Mouse (Mus musculus) thymus, postnatal 10 days (tissue): Measurements from ENCODE around the gene Tmem117.

Source experiments
- DNase-seq, 2 experiments: peaks; one replicate each; pipeline ENCODE4 v3.0.0; 2021; ENCODE audit warnings: low spot score in 2 of 2

The Tmem117 gene

DNA sequence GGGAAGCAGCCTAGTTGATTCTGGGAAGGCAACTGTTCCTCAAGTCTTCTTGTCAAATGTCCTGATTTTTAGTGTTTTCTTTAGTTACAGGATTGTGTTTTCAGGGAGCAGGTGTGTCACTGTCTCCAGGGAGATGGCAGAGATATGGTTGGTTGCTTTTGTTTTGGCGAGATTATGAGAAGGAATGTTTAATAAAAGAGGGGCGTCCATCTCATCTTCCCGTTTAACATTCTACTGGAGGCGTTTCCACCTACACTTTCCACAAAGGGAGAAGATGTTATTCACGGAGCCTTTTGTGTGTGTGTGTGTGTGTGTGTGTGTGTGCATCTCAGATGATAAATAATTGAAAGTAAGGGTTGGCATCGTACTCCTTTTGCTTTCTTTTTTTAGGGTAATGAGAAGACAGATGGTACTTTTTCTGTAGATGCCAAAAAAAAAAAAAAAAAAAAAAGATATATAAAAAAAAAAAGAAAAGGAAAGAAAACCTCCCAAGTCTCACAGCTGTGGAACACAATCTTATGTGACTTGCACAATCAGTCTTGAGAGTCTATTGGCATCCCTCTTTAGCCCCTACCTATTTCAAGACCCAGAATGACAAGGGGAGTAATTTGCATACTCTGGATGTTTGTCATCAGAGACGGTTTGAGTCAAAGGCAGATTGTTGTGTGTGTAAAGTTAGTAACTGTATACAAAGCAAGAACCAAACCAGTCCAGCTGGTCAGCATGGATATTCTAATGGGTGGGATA, 142.0 kb downstream of the Tmem117 start:
- no peak for DNase-seq

DNA sequence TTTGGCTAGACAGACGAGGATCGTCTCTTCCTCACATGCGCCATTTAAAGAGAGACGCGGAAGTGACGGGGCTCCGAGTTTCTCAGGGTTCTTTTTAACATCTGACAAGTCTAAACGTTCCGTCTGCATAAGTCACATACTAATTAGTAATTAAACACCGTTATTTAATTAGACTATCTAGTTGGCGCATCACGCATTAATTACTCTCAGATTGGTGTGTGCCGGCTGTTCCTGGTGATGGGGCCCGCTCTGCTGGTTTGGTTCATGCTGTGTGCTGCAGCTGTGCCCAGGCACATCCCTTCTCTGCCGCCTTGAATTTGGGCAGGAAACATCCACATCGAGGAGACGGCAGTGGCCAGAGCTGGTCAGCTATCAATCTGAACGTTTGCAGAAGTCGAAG, 142.7 kb downstream of the Tmem117 start:
- no peak for DNase-seq

DNA sequence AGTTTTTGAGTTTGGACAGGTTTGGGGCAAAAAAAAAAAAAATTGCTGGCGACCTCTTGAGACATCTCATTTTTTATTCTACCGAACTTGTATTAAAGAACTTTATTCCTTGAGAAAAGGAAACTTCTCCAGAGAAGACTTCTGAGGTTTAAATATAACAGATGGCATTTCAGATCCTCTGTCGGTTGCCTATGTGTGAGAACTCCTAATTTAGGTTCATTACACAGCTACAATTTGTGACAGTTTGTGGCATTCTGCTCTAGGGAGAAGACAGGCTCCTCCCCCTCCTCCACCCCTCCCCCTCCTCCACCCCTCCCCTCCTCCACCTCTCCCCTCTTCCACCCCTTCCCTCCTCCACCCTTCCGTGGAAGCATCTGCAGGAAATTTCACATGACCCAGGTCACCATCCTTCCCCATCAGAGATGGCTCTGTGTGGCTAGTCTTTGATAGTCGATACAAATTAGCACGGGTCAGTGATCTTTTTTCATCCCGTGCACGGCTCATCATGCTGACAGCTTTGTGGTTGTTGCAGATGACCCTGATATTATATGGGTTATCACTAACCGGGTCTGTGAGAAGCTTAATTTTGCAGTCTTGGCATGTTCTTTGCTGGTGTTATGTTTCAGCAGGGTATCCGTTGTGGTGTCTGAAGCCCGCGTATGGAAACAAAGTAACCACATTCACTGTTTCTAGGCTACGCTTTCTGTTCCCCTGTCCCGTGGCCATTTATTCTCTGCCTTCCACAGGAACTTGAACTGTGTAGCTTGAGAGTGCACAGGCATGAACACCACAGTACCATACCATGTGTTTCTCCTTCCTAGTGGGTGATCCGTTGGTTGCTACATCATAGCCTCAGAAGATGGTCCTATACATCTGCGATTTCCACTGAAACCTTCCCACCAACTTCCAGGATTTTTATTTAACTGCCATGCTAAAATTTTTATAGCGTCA, 147.4 kb downstream of the Tmem117 start:
- DNase-seq, result no peak

DNA sequence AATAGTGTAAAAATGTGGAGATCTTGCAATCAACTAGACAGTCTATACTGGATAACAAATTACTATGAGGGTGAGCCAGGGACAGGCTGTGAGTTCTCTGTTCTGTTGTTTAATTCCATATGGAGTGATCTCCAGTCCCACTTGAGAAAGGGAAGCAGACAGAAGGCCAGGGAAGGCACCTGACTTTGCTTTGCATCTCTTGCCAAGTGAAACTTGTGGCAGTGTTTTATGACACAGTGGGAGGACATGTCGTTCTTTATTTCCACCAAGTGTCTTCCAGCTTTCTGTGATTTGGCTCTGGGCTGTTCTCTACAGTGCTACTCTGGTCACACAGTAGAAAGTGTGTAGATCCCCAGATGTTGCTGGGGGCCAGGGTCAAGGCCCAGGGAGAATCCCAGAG, 152.5 kb downstream of the Tmem117 start:
- DNase-seq, result no peak

DNA sequence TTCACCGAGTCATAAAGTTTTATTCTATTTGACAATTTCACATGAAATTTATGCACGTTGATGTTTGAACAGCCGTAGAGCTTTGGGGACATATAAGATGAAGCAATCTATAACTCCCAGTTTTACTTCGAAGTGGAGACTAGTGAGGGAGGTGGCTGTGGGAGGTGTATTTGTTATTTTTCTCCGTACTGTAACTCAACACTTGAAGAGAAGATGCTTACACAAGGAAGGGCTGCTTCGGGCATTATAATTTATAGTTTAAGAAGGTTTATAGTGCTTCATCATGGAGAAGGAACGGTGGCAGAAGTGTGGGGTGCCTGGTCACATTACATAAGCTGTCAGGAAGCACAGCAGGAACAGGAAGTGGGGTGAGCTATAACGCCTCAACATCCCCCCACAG, 164.4 kb downstream of the Tmem117 start:
- DNase-seq, result no peak

DNA sequence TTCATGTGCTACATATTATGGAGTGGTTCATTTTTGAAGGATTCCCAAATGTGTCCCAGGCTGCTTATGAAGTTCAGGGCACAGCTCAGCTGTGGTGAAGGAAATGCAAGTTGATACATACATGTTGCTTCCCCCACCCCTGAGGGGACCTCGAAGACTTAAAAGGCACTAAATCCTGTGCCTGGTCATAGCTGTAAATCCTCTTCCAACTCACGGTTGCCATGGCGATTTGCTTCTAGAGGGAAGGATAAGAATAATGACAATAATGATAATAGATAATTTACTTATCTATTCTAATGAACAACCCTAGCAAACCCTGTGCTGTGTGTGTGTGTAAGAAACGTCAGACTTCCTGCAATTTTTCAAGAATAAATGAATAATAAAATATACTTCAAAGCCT, 166.5 kb downstream of the Tmem117 start:
- no peak for DNase-seq

DNA sequence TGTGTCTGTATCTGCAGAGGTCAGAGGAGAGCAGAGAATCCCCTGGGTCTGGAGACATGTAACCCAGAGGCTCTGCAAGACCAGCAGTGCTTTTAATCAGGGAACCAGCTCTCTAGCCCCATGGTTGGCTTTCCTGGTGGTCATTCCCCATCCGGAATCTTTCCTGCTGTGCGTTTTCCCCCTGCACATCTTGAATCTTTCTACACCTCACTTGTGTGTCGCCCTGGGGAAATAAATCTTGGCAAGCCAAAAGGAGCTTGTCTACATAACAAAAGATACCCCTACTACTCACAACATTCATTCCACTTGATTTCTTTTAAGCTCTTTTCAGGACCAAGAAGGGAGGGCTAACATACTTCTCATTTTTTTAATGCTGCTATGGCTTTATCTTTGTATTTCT, 169.2 kb downstream of the Tmem117 start:
- no peak for DNase-seq

DNA sequence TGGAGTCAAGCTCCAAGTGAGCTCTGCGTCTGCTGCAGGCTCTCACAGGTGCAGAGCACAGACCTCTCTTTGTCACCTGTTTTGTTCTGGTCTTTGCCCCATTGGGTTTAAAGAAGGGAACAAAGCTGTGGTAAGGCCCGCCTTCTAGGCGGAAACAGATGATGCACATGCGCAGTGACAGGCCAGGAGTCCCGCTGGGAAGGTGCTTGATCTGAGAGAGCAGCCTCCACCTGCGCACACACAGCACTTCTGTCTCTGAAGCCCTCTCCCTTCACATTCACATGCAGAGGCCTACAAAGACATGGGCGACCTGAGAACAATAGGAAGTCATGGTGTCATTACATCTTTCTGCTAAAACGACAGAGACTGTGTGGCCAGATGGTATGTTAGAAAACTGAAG, 172.4 kb downstream of the Tmem117 start:
- no peak for DNase-seq

DNA sequence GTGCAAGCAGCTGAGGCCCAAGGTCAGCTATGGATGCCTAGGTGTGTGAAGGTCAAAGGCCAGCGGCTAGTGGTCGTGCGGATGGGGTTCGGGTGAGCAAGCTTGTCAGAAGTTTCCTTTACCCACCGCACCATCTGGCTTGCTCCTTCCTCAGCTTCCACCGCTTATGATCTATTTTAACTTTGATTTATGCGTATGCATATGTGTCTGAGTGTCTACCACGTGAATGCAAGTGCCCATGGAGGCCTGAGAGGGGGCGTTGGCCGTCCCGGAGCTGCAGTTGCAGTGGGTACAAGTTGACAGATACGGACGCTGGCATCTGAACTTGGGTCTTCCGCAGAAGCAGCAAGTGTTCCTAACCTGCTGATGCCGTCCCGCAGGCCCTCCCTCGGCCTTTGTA, 173.8 kb downstream of the Tmem117 start:
- DNase-seq, result no peak

DNA sequence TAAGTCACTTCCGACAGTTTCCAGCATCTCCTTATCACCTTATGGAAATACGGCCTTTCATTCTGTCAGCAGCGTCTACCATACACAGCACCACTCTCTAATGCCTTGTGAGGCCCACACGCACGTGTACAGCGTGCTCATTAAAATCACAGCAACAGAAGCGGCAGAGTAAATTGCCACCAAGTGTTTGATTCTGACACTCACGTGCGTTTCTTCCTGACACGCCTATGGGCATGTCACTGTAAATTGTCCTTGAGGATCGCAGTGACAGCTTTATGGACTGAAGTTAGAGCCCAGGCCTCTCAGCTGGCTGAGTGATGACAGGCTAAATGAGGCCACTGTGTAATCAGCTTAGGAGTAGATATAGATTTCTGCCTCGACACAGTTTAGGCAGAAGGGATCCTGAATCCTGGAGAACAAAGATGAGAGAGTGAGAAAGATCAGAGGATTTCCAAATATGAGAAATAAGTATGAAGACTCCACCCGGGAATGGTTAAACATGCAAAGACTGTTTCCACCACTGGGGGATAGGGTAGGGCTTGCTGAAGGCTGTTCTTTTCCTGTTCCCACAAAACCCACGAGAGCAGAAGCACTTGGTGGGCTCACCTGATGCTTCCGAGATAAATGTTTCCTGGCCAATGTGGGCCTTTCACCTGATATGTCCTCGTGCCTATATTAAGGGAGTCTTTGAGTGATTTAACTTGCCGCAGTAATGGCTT, 174.8 kb downstream of the Tmem117 start:
- DNase-seq, result no peak

DNA sequence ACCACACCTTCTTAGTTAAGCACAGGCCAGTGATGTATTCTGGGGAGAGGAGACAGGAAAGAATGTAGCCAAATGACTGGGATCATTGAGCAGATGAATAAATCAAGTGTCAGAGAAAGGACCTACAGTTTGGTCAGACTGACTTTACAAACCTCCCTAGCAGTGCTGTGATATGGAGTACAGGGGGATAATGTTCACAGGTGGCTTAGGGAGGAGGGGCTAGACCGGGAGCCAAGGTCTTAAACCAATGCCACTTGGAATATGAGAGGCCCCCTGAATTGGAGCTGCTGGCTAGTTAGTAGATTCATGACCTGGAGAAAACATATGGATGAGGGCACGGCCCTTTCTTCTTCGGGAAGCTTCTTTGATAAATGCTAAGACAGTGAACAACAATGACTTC, 177.0 kb downstream of the Tmem117 start:
- no peak for DNase-seq

DNA sequence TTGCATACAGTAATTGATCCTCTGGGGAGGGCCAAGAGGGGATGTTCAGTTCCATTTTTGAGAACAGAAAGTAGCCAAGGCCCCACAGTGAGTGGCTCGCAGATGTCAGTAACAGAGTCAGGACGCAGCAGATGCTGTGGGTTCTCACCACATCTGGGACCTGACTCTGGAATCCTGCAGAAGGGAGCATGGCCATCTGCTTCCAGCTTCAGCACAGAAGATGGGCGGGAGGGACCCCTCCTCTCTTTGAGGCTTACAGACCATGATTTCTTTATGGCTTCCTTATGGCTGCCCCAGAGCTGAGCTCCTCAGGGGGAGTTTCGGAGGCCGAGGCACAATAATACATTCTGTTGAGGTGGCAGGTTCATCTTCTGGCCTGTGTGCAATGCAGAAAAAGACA, 182.5 kb downstream of the Tmem117 start:
- no peak for DNase-seq

DNA sequence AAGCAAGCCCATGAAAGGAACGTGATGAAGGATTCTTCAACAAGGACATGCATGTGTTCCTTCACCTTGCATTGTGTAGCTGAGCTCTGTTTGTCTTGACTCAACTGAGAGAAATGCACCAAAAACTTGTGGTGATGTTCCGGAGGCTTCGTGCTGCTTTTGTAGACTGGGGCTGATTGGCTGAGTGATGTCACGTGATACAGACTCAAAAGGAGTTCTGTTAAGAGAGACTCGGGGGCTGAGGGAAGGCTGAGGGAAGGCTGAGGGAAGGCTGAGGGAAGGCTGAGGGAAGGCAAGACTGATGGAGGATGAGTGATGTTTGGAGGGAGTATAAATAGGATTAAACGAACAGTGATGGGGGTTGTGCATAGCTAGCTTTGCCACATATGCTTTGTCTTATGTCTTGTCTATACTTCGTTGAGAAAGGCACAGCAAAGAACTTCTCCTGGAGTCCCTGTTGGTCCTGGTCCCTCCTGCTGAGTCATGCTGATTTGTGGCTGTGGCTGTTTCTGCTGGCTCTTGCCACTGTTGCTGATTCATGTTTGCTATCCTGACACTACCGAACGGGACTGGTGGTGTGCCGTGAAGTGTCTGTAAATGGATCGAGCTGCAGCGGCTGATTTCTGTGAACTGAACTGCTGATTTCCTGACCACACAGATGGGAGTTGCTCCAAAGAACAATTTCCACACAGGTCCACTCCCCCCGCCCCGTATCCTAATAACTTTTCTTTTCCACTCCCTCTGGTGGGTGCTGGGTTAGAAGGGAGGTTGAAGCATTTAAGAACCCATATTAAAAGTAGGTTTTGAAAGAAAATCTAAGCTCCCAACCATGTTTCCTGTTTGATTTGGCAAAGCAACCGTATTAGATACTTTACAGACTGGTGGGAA, 185.4 kb downstream of the Tmem117 start:
- no peak for DNase-seq

DNA sequence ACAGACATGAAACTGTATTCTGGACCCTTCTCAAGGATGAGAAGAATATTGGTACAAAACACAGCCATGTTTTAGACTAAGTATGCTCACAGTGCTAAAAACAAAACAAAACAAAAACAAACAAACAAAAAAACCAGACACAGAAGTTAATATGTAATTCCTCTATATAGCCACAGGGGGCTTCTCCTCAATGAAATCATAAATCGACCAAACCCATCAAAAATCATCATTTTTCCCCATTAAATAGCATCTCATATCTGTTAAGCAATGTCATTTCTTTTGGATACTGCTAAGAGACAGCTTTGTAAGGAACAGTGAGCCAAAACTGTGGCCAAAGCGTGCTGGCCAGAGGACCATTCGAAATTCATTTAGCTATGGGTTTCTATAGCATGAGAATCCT, 206.6 kb downstream of the Tmem117 start:
- DNase-seq, result no peak

DNA sequence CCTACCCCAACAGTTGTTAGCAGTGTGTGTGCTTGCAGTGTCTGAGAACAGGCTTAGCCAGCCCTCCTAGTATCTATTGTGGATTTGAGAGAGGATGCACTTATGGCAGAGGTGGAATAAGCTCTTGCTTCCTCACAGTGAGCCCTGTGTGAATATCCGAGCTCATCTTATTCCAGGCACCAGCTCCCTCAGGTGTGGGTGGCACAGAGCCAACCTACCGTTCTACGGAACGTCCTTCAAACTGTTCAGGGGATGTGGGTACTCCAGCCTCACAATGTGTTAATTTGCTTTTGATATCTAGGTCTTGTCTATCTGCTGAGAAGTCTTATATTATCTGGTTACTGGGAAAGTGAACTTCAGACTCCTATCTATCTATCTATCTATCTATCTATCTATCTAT, 209.6 kb downstream of the Tmem117 start:
- DNase-seq, result no peak

DNA sequence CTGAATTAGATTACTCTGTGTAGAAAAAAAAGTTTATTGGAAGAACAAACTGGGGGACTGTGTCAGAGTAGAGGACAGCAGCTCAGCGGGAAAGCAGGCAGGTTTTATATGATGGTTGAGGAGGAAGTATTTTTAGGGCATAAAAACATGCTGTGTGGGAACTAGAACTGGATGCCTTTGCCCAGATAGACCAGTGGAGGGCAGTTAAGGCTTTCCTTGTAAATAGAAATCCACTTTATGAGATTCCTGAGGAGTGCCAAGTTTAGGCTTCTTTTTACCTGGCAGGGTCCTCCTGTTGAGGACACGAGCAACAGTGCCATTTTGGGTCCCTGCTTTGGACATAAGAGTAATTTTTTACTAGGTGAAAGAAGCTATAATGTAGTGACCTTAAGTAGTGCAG, 218.5 kb downstream of the Tmem117 start:
- DNase-seq, result no peak

DNA sequence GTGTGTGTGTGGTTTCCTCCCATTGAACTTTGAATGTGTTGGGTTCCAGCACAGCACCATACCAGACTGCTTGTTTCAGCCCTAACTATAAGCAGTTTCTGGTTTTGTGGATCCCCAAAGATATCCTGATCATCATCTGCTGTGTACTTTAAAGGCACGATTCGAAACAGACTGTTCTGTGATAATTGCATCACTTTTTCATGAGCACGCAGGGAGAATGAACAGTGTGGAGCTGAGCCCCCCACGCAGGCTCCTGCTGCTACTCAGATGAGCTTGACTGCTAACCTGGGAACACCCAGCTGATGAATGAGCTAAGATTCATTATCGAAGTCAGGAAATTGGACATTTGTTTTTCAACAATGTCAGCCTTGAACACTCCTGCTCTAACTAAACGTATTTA, 230.6 kb downstream of the Tmem117 start:
- DNase-seq, result no peak

DNA sequence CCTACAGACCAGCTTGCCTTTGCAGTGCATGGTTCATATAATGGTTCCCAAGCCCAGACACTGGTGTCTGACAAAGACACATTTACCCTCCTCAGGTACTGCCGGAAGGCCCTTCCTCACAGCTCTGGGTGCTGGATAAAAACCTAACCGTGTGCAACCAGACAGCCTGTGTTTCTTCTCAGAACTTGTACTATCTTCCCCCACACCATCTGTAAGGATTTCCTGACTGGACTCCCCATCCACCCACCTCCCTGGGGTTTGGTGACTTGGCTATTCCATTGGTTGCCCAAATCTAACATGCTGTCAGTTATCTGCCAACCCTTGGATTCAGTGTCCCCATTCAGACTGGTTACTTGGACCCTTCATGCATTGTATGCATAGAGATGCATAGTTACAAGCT, 232.1 kb downstream of the Tmem117 start:
- DNase-seq, result no peak

DNA sequence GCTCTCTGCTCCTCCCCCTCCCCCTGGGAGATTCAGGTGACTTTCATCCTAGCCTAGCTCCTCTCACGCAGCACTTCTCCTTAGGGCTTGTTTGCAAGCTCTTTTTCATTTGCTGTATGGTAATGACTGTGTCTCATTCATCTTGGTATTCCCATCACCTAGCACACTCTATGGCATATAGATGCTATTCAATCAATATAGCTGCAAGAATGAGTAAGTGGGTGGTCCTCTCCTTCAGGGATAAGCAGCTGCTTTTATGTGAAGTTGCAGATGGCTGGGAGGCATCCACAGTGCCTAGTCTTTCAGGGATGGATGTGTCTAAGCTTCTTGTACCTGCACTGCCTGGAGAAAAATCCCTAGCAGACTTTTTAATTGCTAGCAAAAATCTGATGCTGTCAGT, 235.1 kb downstream of the Tmem117 start:
- no peak for DNase-seq

DNA sequence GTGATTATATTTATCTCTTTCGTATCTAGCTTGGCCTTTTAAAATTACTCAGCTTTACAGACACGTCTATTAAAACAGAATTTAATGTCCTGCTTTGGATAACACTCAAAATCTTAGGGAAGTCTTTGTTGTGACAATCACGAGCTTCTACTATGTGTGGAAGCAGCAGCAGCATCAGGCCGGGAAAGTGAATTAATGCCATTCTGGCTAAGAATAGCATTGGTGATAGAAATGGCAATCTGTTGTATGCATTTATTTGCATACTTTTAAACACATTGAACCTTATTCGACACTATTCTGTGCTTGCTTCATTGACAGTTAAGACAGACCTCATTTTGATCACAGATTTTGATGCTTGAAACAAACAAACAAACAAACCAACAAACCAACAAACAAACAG, 239.3 kb downstream of the Tmem117 start:
- DNase-seq, result no peak

DNA sequence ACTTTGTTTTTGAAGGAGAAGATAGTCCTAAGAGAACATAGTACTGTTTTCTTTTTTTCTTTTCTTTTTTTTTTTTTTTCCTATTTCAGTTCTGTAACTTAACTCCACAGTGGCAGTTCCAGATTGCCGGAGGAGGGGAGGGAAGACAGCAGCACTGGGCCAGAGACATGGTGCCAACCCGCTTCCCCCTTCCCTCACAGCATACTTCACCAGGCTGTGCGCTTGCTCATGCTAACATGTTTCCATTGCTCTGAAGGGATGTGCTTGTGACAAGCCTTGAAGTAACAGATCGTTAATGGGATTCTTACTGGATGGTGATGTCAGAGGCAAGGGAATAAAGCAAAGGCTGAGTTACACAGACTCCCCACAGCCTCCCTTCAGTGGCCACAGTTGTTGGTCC, 256.0 kb downstream of the Tmem117 start:
- DNase-seq, result no peak

DNA sequence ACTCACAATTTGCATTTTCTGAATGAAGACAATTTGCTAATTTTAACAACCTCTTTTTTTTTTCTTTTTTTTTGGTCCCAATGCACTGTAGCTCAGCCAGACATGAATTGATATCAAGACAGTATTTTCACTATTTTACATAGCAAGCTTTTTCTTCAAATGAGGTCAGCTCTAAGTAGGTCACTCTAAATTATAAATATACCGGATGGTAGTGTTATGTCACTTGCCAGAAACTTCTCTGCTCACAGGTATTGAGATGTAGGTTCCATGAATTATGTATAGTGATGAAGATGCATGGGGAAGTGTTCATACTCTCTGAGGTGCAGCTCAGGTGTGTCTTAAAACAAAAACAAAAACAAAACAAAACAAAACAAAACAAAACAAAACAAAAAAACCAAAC, 264.2 kb downstream of the Tmem117 start:
- no peak for DNase-seq
